Mouse (Mus musculus) hindbrain, embryonic 12.5 days (tissue): Measurements from ENCODE around the gene Tmem41a. TPM values are rescaled to one million over a fixed set of nuclear protein-coding genes. Genes with fewer than 3 reads are reported as not detected.
"Not testable (repeated sequence)": the region's sequence is repeated elsewhere in the genome, so short reads cannot be mapped to it uniquely, and the experiment has no call there.

ENCODE experiments used
- ATAC-seq: fragments of 200-750 bp; cut with Nextera tagmentation; 2 replicates; pipeline ENCODE4 v1.8.0; 2017; ENCODE audit warnings: moderate TSS enrichment; ENCODE audit not compliant: low FRiP score
- H3K27ac ChIP-seq: fragments of 300-500 bp; sonication (generic); 2 replicates; pipeline ENCODE4 v1.5.1; 2016; ENCODE audit warnings: mild to moderate bottlenecking
- H3K27me3 ChIP-seq: fragments of 300-500 bp; sonication (generic); 2 replicates; pipeline ENCODE4 v1.6.1; 2016; ENCODE audit warnings: mild to moderate bottlenecking
- H3K36me3 ChIP-seq: fragments of 300-500 bp; sonication (generic); 2 replicates; pipeline ENCODE4 v1.6.1; 2016; ENCODE audit warnings: mild to moderate bottlenecking
- H3K4me1 ChIP-seq: fragments of 300-500 bp; sonication (generic); 2 replicates; pipeline ENCODE4 v1.6.1; 2016
- H3K4me2 ChIP-seq: fragments of 300-500 bp; sonication (generic); replicated peaks from 2 replicates; pipeline ENCODE4 v1.6.1; 2016; ENCODE audit warnings: mild to moderate bottlenecking
- H3K4me3 ChIP-seq: fragments of 300-500 bp; sonication (generic); 2 replicates; pipeline ENCODE4 v1.5.1; 2016; ENCODE audit warnings: mild to moderate bottlenecking
- H3K9ac ChIP-seq: fragments of 300-500 bp; sonication (generic); 2 replicates; pipeline ENCODE4 v1.6.1; 2016; ENCODE audit warnings: mild to moderate bottlenecking, moderate library complexity
- H3K9me3 ChIP-seq: fragments of 300-500 bp; sonication (generic); replicated peaks from 2 replicates; pipeline ENCODE4 v1.6.1; 2016; ENCODE audit warnings: mild to moderate bottlenecking
- WGBS: fragments of 180-500 bp; shearing (Covaris S2); methylation state at CpG from one replicate; pipeline ENCODE4 v1.1.7; 2016; 5-methylcytosine and 5-hydroxymethylcytosine counted together
- polyA plus RNA-seq: library from polyadenylated mRNA; unstranded; fragments of >200 nt; fragmentation: Nextera tagmentation; extraction: Ambion mirVana; gene quantifications from 2 replicates; pipeline ENCODE4 v1.2.1, GENCODE M21; 2016

Gene Tmem41a
- polyA plus RNA-seq, 1 experiment from 2014 or later = 34.5 TPM

GRCm38 (mm10) chr16:21970536-21970935, 23.2 kb upstream of the Tmem41a start:
- Histone ChIP-seq H3K27me3 (no peaks in the 10 kb centered on the region; the same call in 1 of the 2 replicates), H3K4me2 (no peak overlapping the region), H3K9me3 (no peaks in the 10 kb centered on the region), H3K9ac (no peak overlapping the region), H3K36me3 (no peaks in the 10 kb centered on the region), H3K4me1 (no peaks in the 10 kb centered on the region), H3K4me3 (no peak overlapping the region), H3K27ac (no peak overlapping the region)
- no peak for ATAC-seq
- WGBS = 86% methylated on average over 6 of the region's 6 CpGs

GRCm38 (mm10) chr16:21969874-21970273, 22.5 kb upstream of the Tmem41a start:
- H3K9me3 ChIP-seq = no peaks in the 10 kb centered on the region
- H3K27ac ChIP-seq = no peak overlapping the region
- no peak overlapping the region for H3K9ac ChIP-seq
- H3K36me3 ChIP-seq = no peaks in the 10 kb centered on the region
- H3K4me3 ChIP-seq = no peak overlapping the region
- no peak for ATAC-seq
- no peak overlapping the region for H3K4me2 ChIP-seq
- no peaks in the 10 kb centered on the region; the same call in 1 of the 2 replicates for H3K27me3 ChIP-seq
- H3K4me1 ChIP-seq = no peaks in the 10 kb centered on the region
- 69% methylated on average over 3 of the region's 5 CpGs for WGBS

GRCm38 (mm10) chr16:21965576-21965975, 18.2 kb upstream of the Tmem41a start:
- no peaks in the 10 kb centered on the region for H3K9me3 ChIP-seq
- no peak overlapping the region for H3K4me3 ChIP-seq
- no peaks in the 10 kb centered on the region for H3K36me3 ChIP-seq
- no peak overlapping the region for H3K9ac ChIP-seq
- no peak overlapping the region for H3K4me2 ChIP-seq
- H3K4me1 ChIP-seq = no peaks in the 10 kb centered on the region
- no peak overlapping the region for H3K27ac ChIP-seq
- no peaks in the 10 kb centered on the region for H3K27me3 ChIP-seq
- WGBS = 89% methylated on average over 3 of the region's 3 CpGs
- ATAC-seq = no peak

GRCm38 (mm10) chr16:21955591-21955990, 8.2 kb upstream of the Tmem41a start:
- 81% methylated on average over 12 of the region's 12 CpGs for WGBS
- Histone ChIP-seq H3K4me3 (no peak overlapping the region), H3K4me1 (no peaks in the 10 kb centered on the region), H3K4me2 (no peak overlapping the region), H3K9ac (no peak overlapping the region), H3K27ac (no peak overlapping the region), H3K9me3 (no peaks in the 10 kb centered on the region), H3K27me3 (no peaks in the 10 kb centered on the region), H3K36me3 (no peaks in the 10 kb centered on the region)
- ATAC-seq = no peak

- no peak for ATAC-seq
These were observed 18.9 kb downstream of the Tmem41a start for GRCm38 (mm10) chr16:21928471-21928870.

GRCm38 (mm10) chr16:21916681-21917080, 30.7 kb downstream of the Tmem41a start:
- Histone ChIP-seq H3K27me3 (no peaks in the 10 kb centered on the region), H3K36me3 (peaks cover 54% of the 10 kb centered on the region), H3K4me3 (no peak overlapping the region), H3K4me2 (no peak overlapping the region), H3K4me1 (no peaks in the 10 kb centered on the region), H3K9ac (no peak overlapping the region), H3K9me3 (no peaks in the 10 kb centered on the region), H3K27ac (no peak overlapping the region)
- ATAC-seq = no peak
- 68% methylated on average over 7 of the region's 7 CpGs for WGBS

More at GRCm38 (mm10) chr16:21928471-21928870, 18.9 kb downstream of the Tmem41a start:
- Histone ChIP-seq H3K4me3 (no peak overlapping the region), H3K36me3 (peaks cover 70% of the 10 kb centered on the region), H3K9me3 (no peaks in the 10 kb centered on the region), H3K9ac (no peak overlapping the region), H3K4me1 (no peaks in the 10 kb centered on the region), H3K27ac (no peak overlapping the region), H3K27me3 (no peaks in the 10 kb centered on the region), H3K4me2 (no peak overlapping the region)
- 80% methylated on average over 13 of the region's 13 CpGs for WGBS

GRCm38 (mm10) chr16:21913347-21913746, 34.0 kb downstream of the Tmem41a start:
- Histone ChIP-seq H3K4me2 (no peak overlapping the region), H3K9ac (no peak overlapping the region), H3K4me3 (no peak overlapping the region), H3K27ac (no peak overlapping the region), H3K4me1 (no peaks in the 10 kb centered on the region), H3K27me3 (no peaks in the 10 kb centered on the region), H3K9me3 (no peaks in the 10 kb centered on the region), H3K36me3 (peaks cover 59% of the 10 kb centered on the region)
- 93% methylated on average over 6 of the region's 6 CpGs for WGBS
- ATAC-seq = no peak

GRCm38 (mm10) chr16:21908906-21909305, 38.4 kb downstream of the Tmem41a start:
- 40% methylated on average over 6 of the region's 8 CpGs for WGBS
- not testable (repeated sequence) for H3K27me3 ChIP-seq, H3K9me3 ChIP-seq, H3K4me2 ChIP-seq, H3K4me3 ChIP-seq, H3K27ac ChIP-seq, H3K9ac ChIP-seq, H3K4me1 ChIP-seq, ATAC-seq
- H3K36me3 ChIP-seq = peaks cover 61% of the 10 kb centered on the region

GRCm38 (mm10) chr16:21906902-21907301, 40.5 kb downstream of the Tmem41a start:
- H3K36me3 ChIP-seq = peaks cover 48% of the 10 kb centered on the region
- no peak for ATAC-seq

GRCm38 (mm10) chr16:21905996-21906395, 41.4 kb downstream of the Tmem41a start:
- Histone ChIP-seq H3K4me1 (no peaks in the 10 kb centered on the region), H3K36me3 (peaks cover 48% of the 10 kb centered on the region), H3K4me3 (no peak overlapping the region), H3K9me3 (no peaks in the 10 kb centered on the region), H3K4me2 (no peak overlapping the region), H3K27ac (no peak overlapping the region), H3K27me3 (no peaks in the 10 kb centered on the region), H3K9ac (no peak overlapping the region)
- WGBS = 89% methylated on average over 7 of the region's 7 CpGs
- ATAC-seq = no peak

More at GRCm38 (mm10) chr16:21906902-21907301, 40.5 kb downstream of the Tmem41a start:
- no peak overlapping the region for H3K4me2 ChIP-seq
- H3K4me3 ChIP-seq = no peak overlapping the region
- H3K27ac ChIP-seq = no peak overlapping the region
- no peaks in the 10 kb centered on the region for H3K9me3 ChIP-seq
- no peak overlapping the region for H3K9ac ChIP-seq
- 95% methylated on average over 6 of the region's 6 CpGs for WGBS
- H3K27me3 ChIP-seq = no peaks in the 10 kb centered on the region
- no peaks in the 10 kb centered on the region for H3K4me1 ChIP-seq

- H3K36me3 ChIP-seq = peaks cover 40% of the 10 kb centered on the region
These were observed 42.7 kb downstream of the Tmem41a start for GRCm38 (mm10) chr16:21904636-21905035.

GRCm38 (mm10) chr16:21901286-21901685, 46.1 kb downstream of the Tmem41a start:
- ATAC-seq = no peak

More at GRCm38 (mm10) chr16:21904636-21905035, 42.7 kb downstream of the Tmem41a start:
- Histone ChIP-seq H3K27me3 (no peaks in the 10 kb centered on the region), H3K9me3 (no peaks in the 10 kb centered on the region), H3K27ac (no peak overlapping the region), H3K4me2 (no peak overlapping the region), H3K4me3 (no peak overlapping the region), H3K4me1 (no peaks in the 10 kb centered on the region), H3K9ac (no peak overlapping the region)
- WGBS = 89% methylated on average over 10 of the region's 10 CpGs
- no peak for ATAC-seq

GRCm38 (mm10) chr16:21893890-21894289, 53.5 kb downstream of the Tmem41a start:
- Histone ChIP-seq H3K4me3 (no peak overlapping the region), H3K27me3 (no peaks in the 10 kb centered on the region), H3K9ac (no peak overlapping the region), H3K4me1 (no peaks in the 10 kb centered on the region), H3K27ac (no peak overlapping the region), H3K9me3 (no peaks in the 10 kb centered on the region), H3K36me3 (peaks cover 16% of the 10 kb centered on the region), H3K4me2 (no peak overlapping the region)
- ATAC-seq = no peak
- 95% methylated on average over 6 of the region's 6 CpGs for WGBS

More at GRCm38 (mm10) chr16:21901286-21901685, 46.1 kb downstream of the Tmem41a start:
- Histone ChIP-seq H3K4me1 (no peaks in the 10 kb centered on the region), H3K9me3 (no peaks in the 10 kb centered on the region), H3K4me3 (no peak overlapping the region), H3K27ac (no peak overlapping the region), H3K9ac (no peak overlapping the region; the same call in 1 of the 2 replicates), H3K36me3 (peaks cover 31% of the 10 kb centered on the region), H3K4me2 (no peak overlapping the region), H3K27me3 (no peaks in the 10 kb centered on the region)
- WGBS = 81% methylated on average over 5 of the region's 5 CpGs
